Mouse (Mus musculus) CH12.LX (cell line): ENCODE data around the gene Ugt1a10.
"Not testable (repeated sequence)": the region's sequence is repeated elsewhere in the genome, so short reads cannot be mapped to it uniquely, and the experiment has no call there.

ENCODE experiments used
- CTCF ChIP-seq, 2 experiments: IDR thresholded peaks in 1 of 2; conservative IDR thresholded peaks in 1 of 2; 2 replicates each; pipeline ENCODE4 v1.5.1; 2011 to 2012; ENCODE audit warnings: low read depth in 2 of 2, low read length in 2 of 2, improper control_type of control experiment in 1 of 2, inconsistent platforms in 1 of 2, mild to moderate bottlenecking in 1 of 2, moderate library complexity in 1 of 2
- EP300 ChIP-seq: IDR thresholded peaks from 2 replicates; pipeline ENCODE4 v1.6.1; 2011; ENCODE audit warnings: low read length, improper control_type of control experiment

DNA sequence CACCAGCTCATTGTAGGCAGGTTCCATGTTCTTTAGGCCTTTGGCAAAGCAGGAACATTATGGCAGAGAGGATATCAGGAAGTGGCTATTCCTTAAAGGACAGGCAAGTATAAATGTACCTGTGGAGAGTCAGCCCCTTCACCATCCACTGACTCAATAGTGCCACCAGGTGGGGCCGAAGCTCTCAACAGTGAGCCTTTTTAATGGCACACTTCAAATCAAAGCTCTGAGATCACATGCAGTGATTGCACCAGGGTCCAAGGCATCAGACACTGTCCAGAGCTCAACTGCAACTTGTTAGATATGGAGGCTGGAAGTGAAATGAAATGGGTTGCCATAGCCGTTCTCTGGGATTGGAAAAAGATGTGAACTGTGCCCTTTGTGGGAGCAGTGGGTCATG is 90.1 kb downstream of the Ugt1a10 start:
- peak in 1 of 2 experiments; percentile 44; a peak in 2 of 4 replicates for TF ChIP-seq CTCF (conservative IDR thresholded peaks at IDR 0.05 in 1 of 2, IDR thresholded peaks at IDR 0.05 in 1 of 2; ENCODE audit: low read depth in 2 of 2, low read length in 2 of 2)
- TF ChIP-seq EP300 = not testable (repeated sequence)
